Mouse (Mus musculus) MEL (cell line): ENCODE measurements around the gene AC134908.4. TPM values are rescaled to one million over a fixed set of nuclear protein-coding genes. Genes with fewer than 3 reads are reported as not detected.

Source experiments
- DNase-seq: peaks from one replicate; pipeline ENCODE4 v3.0.0; 2011; ENCODE audit warnings: low read depth, low spot score
- H3K27ac ChIP-seq: 2 replicates; pipeline ENCODE4 v1.5.1; 2012; ENCODE audit warnings: low read depth, mild to moderate bottlenecking, control low read depth, low read length, moderate library complexity; ENCODE audit not compliant: control insufficient read depth
- H3K27me3 ChIP-seq, 2 experiments: fragments of 150-350 bp in 1 of 2; sonication (generic) in 1 of 2; 2 replicates each; pipeline ENCODE4 v1.6.1; 2012; ENCODE audit warnings: low read length in 2 of 2, mild to moderate bottlenecking in 2 of 2, improper control_type of control experiment in 1 of 2, moderate library complexity in 1 of 2; ENCODE audit not compliant: insufficient read depth in 2 of 2, control insufficient read depth in 1 of 2
- H3K36me3 ChIP-seq, 2 experiments: 2 replicates each; pipeline ENCODE4 v1.6.1; 2012 to 2014; ENCODE audit warnings: low read length in 2 of 2, improper control_type of control experiment in 1 of 2, inconsistent platforms in 1 of 2, mild to moderate bottlenecking in 1 of 2; ENCODE audit not compliant: insufficient read depth in 2 of 2, control insufficient read depth in 1 of 2
- H3K4me1 ChIP-seq, 2 experiments: fragments of 150-350 bp in 1 of 2; sonication (generic) in 1 of 2; 2 replicates each; pipeline ENCODE4 v1.6.1; 2012; ENCODE audit warnings: low read length in 2 of 2, improper control_type of control experiment in 1 of 2, mild to moderate bottlenecking in 1 of 2; ENCODE audit not compliant: insufficient read depth in 2 of 2, control insufficient read depth in 1 of 2
- H3K4me3 ChIP-seq, 2 experiments: fragments of 150-350 bp in 1 of 2; sonication (generic) in 1 of 2; 2 replicates each; pipeline ENCODE4 v1.5.1; 2012; ENCODE audit warnings: low read depth in 2 of 2, low read length in 2 of 2, mild to moderate bottlenecking in 2 of 2, moderate library complexity in 2 of 2, control low read depth in 1 of 2, improper control_type of control experiment in 1 of 2; ENCODE audit not compliant: control insufficient read depth in 1 of 2, insufficient read depth in 1 of 2
- H3K79me2 ChIP-seq: 2 replicates; pipeline ENCODE4 v1.6.1; 2012; ENCODE audit warnings: mild to moderate bottlenecking, low read length, moderate library complexity; ENCODE audit not compliant: control insufficient read depth, poor library complexity, insufficient read depth
- H3K9ac ChIP-seq: 2 replicates; pipeline ENCODE4 v1.6.1; 2012; ENCODE audit warnings: low read depth, mild to moderate bottlenecking, control low read depth, low read length, moderate library complexity; ENCODE audit not compliant: control insufficient read depth, poor library complexity, severe bottlenecking
- H3K9me3 ChIP-seq: fragments of 150-350 bp; sonication (generic); replicated peaks from 2 replicates; pipeline ENCODE4 v1.6.1; 2012; ENCODE audit warnings: mild to moderate bottlenecking, low read length, improper control_type of control experiment, moderate library complexity; ENCODE audit not compliant: insufficient read depth
- E2F4 ChIP-seq: IDR thresholded peaks from 2 replicates; pipeline ENCODE4 v1.6.1; 2011; ENCODE audit warnings: low read depth, low read length, improper control_type of control experiment, borderline replicate concordance
- MXI1 ChIP-seq: IDR thresholded peaks from 2 replicates; pipeline ENCODE4 v1.6.1; 2011; ENCODE audit warnings: mild to moderate bottlenecking, low read depth, low read length, improper control_type of control experiment
- MYC ChIP-seq: IDR thresholded peaks from 2 replicates; pipeline ENCODE4 v1.6.1; 2011; ENCODE audit warnings: low read depth, mild to moderate bottlenecking, low read length, improper control_type of control experiment, moderate library complexity
- POLR2A ChIP-seq, 2 experiments: IDR thresholded peaks; 2 replicates each; pipeline ENCODE4 v1.6.1; 2011 to 2012; ENCODE audit warnings: low read length in 2 of 2, mild to moderate bottlenecking in 2 of 2, control low read depth in 1 of 2, improper control_type of control experiment in 1 of 2, low read depth in 1 of 2, moderate library complexity in 1 of 2; ENCODE audit not compliant: control insufficient read depth in 1 of 2, insufficient read depth in 1 of 2, poor library complexity in 1 of 2
- POLR2AphosphoS2 ChIP-seq: IDR thresholded peaks from 2 replicates; pipeline ENCODE4 v1.6.1; 2011; ENCODE audit warnings: low read length, improper control_type of control experiment
- POLR2AphosphoS5 ChIP-seq: IDR thresholded peaks from 2 replicates; pipeline ENCODE4 v1.6.1; 2012; ENCODE audit warnings: low read depth, borderline replicate concordance, mild to moderate bottlenecking, inconsistent platforms, low read length, moderate library complexity, mixed read lengths
- SIN3A ChIP-seq: IDR thresholded peaks from 2 replicates; pipeline ENCODE4 v1.6.1; 2012; ENCODE audit warnings: low read length, improper control_type of control experiment, inconsistent platforms
- TCF12 ChIP-seq: IDR thresholded peaks from 2 replicates; pipeline ENCODE4 v1.6.1; 2014; ENCODE audit warnings: low read depth, mild to moderate bottlenecking, inconsistent platforms, low read length, improper control_type of control experiment, moderate library complexity
- ZMIZ1 ChIP-seq: IDR thresholded peaks from 2 replicates; pipeline ENCODE4 v1.6.1; 2012; ENCODE audit warnings: low read depth, mild to moderate bottlenecking, inconsistent platforms, low read length, improper control_type of control experiment, moderate library complexity
- polyA plus RNA-seq, 2 experiments: library from polyadenylated mRNA; stranded (reverse) in 1 of 2; unstranded in 1 of 2; fragments of >175 nt in 1 of 2; fragments of >200 nt in 1 of 2; gene quantifications; 2 replicates each; pipeline versions ENCODE4 v1.2.1 to v1.2.4; 2012; ENCODE audit warnings: low replicate concordance in 2 of 2, low read depth in 1 of 2; ENCODE audit not compliant: insufficient read length in 2 of 2, insufficient read depth in 1 of 2, missing spikeins in 1 of 2
- total RNA-seq: library from RNA; depleted of rRNA; stranded (reverse); fragments of 300-350 nt; gene quantifications from 2 replicates; pipeline ENCODE4 v1.2.3, GENCODE M21; 2012

Gene AC134908.4
- total and polyA plus RNA-seq, 3 experiments = 0.92 TPM; not detected in 2

DNA sequence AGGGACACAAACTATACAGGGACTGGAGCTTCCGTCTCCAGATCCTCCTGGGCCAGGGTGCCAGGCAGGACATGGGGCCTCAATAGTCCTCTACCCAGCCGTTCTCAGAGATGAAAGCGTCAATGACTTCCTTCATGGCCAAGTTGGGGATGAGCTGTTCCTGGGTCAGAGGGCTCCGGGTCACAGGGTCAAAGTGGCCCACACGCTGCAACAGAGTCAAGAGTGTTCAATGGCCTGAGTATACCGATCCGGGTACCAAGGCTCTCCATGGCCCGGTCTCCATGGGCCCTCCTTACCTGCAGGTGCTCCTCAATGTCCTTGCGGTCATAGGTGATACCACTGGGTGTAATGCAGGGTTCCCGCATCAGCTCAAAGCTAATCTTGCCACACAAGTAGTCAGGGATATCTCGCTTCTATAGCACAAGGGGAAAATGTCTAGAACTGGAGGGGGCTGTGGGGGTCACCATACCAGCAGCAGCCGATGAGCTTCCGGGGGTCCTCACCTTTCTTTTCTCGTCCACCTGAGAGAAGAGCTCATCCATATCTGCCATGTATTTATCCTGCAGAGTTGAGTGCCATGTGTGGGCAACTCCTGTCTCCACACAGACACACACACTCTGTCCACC is 35.5 kb upstream of the AC134908.4 start:
- no peaks in the 10 kb centered on the region for H3K27me3 ChIP-seq
- H3K9ac ChIP-seq = peak overlapping the region; percentile 94; the same call in 1 of the 2 replicates
- no peak for DNase-seq
- H3K79me2 ChIP-seq = peaks cover 58% of the 10 kb centered on the region
- peak overlapping the region in 1 of 2 experiments; percentile 80; a peak in 2 of 4 replicates for H3K4me3 ChIP-seq
- peaks cover 0 to 13% of the 10 kb centered on the region in 2 experiments; a peak in 2 of 4 replicates for H3K36me3 ChIP-seq
- H3K27ac ChIP-seq = no peak overlapping the region
- TF ChIP-seq E2F4 (no peak), POLR2AphosphoS5 (no peak), POLR2A (IDR thresholded peaks at IDR 0.05; ENCODE audit: control insufficient read depth in 1 of 2, insufficient read depth in 1 of 2, low read depth in 1 of 2, low read length in 2 of 2, poor library complexity in 1 of 2) (0 out of 4 replicates have a peak, but pooled peaks of 1 of the 2 experiments have one; percentile 5)
- H3K4me1 ChIP-seq = peaks cover 2 to 37% of the 10 kb centered on the region in 2 experiments; a peak in 3 of 4 replicates
- H3K9me3 ChIP-seq = no peaks in the 10 kb centered on the region

DNA sequence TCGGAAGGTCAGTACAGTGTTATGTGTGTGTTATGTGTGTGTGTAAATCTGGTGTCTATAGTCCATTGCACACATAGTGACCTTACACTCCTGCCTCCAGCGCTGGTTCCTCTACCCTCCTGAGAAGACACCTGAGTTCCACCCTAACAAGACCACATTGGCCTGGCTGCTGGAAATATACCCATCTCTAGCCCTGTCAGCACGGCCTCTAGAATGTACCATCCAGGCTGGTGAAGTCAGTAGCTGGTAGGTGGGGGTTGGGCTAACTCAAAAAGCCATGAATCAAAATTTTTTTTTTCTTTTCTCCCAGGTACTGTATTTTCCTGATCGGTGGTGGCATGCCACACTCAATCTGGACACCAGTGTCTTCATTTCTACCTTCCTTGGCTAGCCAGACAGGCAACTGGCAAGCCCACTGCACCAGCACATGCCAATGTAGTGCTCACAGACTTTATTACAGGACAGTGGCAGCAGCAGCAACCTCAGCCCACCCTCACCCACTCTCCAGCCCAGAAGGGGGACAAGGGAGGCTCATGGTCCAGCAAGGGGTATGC is 34.8 kb upstream of the AC134908.4 start:
- Histone ChIP-seq H3K4me1 (peaks cover 2 to 41% of the 10 kb centered on the region in 2 experiments; a peak in 3 of 4 replicates), H3K9me3 (no peaks in the 10 kb centered on the region), H3K4me3 (no peak overlapping the region), H3K9ac (no peak overlapping the region; the same call in 1 of the 2 replicates)
- no peak for DNase-seq
- TF ChIP-seq MXI1 = no peak
- peak; percentile 50 for TF ChIP-seq ZMIZ1
- TF ChIP-seq MYC = no peak
- TF ChIP-seq TCF12 = no peak
- no peak for TF ChIP-seq SIN3A
- peak; percentile 41; the same call in 1 of the 2 replicates for TF ChIP-seq POLR2AphosphoS2
- TF ChIP-seq, all 39 proteins: peak for 2
- H3K79me2 ChIP-seq = peaks cover 63% of the 10 kb centered on the region
- no peak overlapping the region for H3K27ac ChIP-seq
- H3K27me3 ChIP-seq = no peaks in the 10 kb centered on the region
- H3K36me3 ChIP-seq = peaks cover 0 to 13% of the 10 kb centered on the region in 2 experiments; a peak in 2 of 4 replicates

DNA sequence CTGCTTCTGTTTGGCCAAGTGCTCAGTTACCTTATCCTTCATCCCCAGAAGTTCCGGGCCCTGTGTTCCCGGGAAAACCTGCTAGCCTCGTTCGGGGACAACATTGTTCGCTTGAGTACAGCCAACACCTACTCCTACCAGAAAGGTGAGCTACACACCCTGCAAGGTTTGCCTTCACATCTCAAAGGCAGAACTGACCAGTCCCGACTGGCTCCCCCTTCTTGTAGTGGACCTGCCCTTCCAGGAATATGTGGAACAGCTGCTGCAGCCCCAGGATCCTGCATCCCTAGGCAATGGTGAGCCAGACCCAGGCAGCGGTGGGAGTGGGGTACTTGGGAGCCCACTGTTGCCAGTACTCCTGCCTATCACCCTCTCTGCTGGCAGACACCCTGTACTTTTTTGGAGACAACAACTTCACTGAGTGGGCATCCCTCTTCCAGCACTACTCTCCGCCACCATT is 34.1 kb upstream of the AC134908.4 start:
- Histone ChIP-seq H3K79me2 (peaks cover 66% of the 10 kb centered on the region), H3K27ac (peak overlapping the region; percentile 72), H3K27me3 (no peaks in the 10 kb centered on the region), H3K4me1 (peaks cover 2 to 46% of the 10 kb centered on the region in 2 experiments; a peak in 3 of 4 replicates), H3K9ac (peak overlapping the region; percentile 83), H3K4me3 (peak overlapping the region; percentile 81 to 89), H3K36me3 (peaks cover 0 to 13% of the 10 kb centered on the region in 2 experiments; a peak in 2 of 4 replicates), H3K9me3 (no peaks in the 10 kb centered on the region)
- no peak for DNase-seq
- peak; percentile 12; the same call in 1 of the 2 replicates for TF ChIP-seq POLR2AphosphoS2
- no peak for TF ChIP-seq POLR2AphosphoS5
